Mouse (Mus musculus): ENCODE data around the gene Uba52. TPM values are rescaled to one million over a fixed set of nuclear protein-coding genes. Genes with fewer than 3 reads are reported as not detected.

Gene Uba52
- total and polyA plus RNA-seq, 2 experiments from 2014 or later = 887 to 1,011 TPM

GRCm38 (mm10) chr8:70463306-70463705 is 47.3 kb downstream of the Uba52 start:
- Histone ChIP-seq H3K27ac (ENCODE audit: low read depth) (no peak overlapping the region), H3K4me1 (ENCODE audit: control insufficient read depth, insufficient read depth) (peaks cover 26% of the 10 kb centered on the region)

DNA sequence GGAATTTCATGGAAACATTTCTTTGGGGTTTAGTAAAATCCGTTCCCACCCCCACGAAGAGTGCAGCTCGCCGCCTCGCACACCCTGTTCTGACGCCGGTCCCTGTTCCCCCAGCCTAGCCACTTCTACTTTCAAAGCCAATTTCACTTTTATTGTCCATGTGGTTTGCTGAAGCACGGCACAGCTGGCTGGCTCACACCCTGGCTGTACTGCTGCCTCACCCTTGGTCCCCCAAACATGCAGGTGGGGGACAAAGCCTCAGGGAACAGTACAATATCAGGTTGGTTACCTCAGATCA is 48.1 kb downstream of the Uba52 start:
- H3K36me3 ChIP-seq (replicated peaks; ENCODE audit: control insufficient read depth, insufficient read depth, low read length) = no peaks in the 10 kb centered on the region
- no peak for DNase-seq (ENCODE audit: low spot score)
- no peak overlapping the region for H3K4me3 ChIP-seq (ENCODE audit: low read depth, low read length)
- H3K27me3 ChIP-seq (ENCODE audit: control insufficient read depth, insufficient read depth, low read length) = no peaks in the 10 kb centered on the region
- 88% methylated on average over 8 of the region's 8 CpGs for WGBS
- H3K9ac ChIP-seq (replicated peaks; ENCODE audit: low read depth, low read length) = no peak overlapping the region
- H3K27ac ChIP-seq (ENCODE audit: low read depth) = no peak overlapping the region
- no peak overlapping the region for H3K4me2 ChIP-seq (ENCODE audit: low read depth, low read length)
- no peak for ATAC-seq (ENCODE audit: insufficient read depth, low read depth)
- no peak for TF ChIP-seq EP300 (IDR thresholded peaks at IDR 0.05; ENCODE audit: low read depth)
- no peak for TF ChIP-seq CTCF (IDR thresholded peaks at IDR 0.05; ENCODE audit: low read depth)
- peaks cover 18% of the 10 kb centered on the region for H3K4me1 ChIP-seq (ENCODE audit: control insufficient read depth, insufficient read depth)
- no peaks in the 10 kb centered on the region for H3K9me3 ChIP-seq (replicated peaks; ENCODE audit: control insufficient read depth, low read length)

More at GRCm38 (mm10) chr8:70463306-70463705, 47.3 kb downstream of the Uba52 start:
- H3K4me3 ChIP-seq (ENCODE audit: low read depth, low read length) = no peak overlapping the region
- no peaks in the 10 kb centered on the region for H3K9me3 ChIP-seq (replicated peaks; ENCODE audit: control insufficient read depth, low read length)
- TF ChIP-seq EP300 (IDR thresholded peaks at IDR 0.05; ENCODE audit: low read depth) (no peak), CTCF (IDR thresholded peaks at IDR 0.05; ENCODE audit: low read depth) (no peak)
- H3K36me3 ChIP-seq (replicated peaks; ENCODE audit: control insufficient read depth, insufficient read depth, low read length) = no peaks in the 10 kb centered on the region
- WGBS = 67% methylated on average over 4 of the region's 4 CpGs
- ATAC-seq (ENCODE audit: insufficient read depth, low read depth) (no peak), DNase-seq (ENCODE audit: low spot score) (no peak)
- H3K9ac ChIP-seq (replicated peaks; ENCODE audit: low read depth, low read length) = no peak overlapping the region
- H3K27me3 ChIP-seq (ENCODE audit: control insufficient read depth, insufficient read depth, low read length) = no peaks in the 10 kb centered on the region
- no peak overlapping the region for H3K4me2 ChIP-seq (ENCODE audit: low read depth, low read length)

GRCm38 (mm10) chr8:70461765-70462515 is 48.7 kb downstream of the Uba52 start:
- Histone ChIP-seq H3K9ac (replicated peaks; ENCODE audit: low read depth, low read length) (no peak overlapping the region), H3K27ac (ENCODE audit: low read depth) (no peak overlapping the region), H3K27me3 (ENCODE audit: control insufficient read depth, insufficient read depth, low read length) (no peaks in the 10 kb centered on the region), H3K4me2 (ENCODE audit: low read depth, low read length) (no peak overlapping the region), H3K4me1 (ENCODE audit: control insufficient read depth, insufficient read depth) (peaks cover 12% of the 10 kb centered on the region; the same call in 1 of the 2 replicates), H3K9me3 (replicated peaks; ENCODE audit: control insufficient read depth, low read length) (no peaks in the 10 kb centered on the region), H3K36me3 (replicated peaks; ENCODE audit: control insufficient read depth, insufficient read depth, low read length) (no peaks in the 10 kb centered on the region), H3K4me3 (ENCODE audit: low read depth, low read length) (no peak overlapping the region)
- DNase-seq (ENCODE audit: low spot score) (no peak), ATAC-seq (ENCODE audit: insufficient read depth, low read depth) (0 out of 2 replicates have a peak, but pooled peaks have one; percentile 12)
- 82% methylated on average over 16 of the region's 16 CpGs for WGBS
- TF ChIP-seq EP300 (IDR thresholded peaks at IDR 0.05; ENCODE audit: low read depth) (no peak), CTCF (IDR thresholded peaks at IDR 0.05; ENCODE audit: low read depth) (no peak)

GRCm38 (mm10) chr8:70460606-70461005 is 50.0 kb downstream of the Uba52 start:
- no peak overlapping the region for H3K4me3 ChIP-seq (ENCODE audit: low read depth, low read length)
- TF ChIP-seq EP300 (IDR thresholded peaks at IDR 0.05; ENCODE audit: low read depth) (no peak), CTCF (IDR thresholded peaks at IDR 0.05; ENCODE audit: low read depth) (no peak)
- no peaks in the 10 kb centered on the region for H3K27me3 ChIP-seq (ENCODE audit: control insufficient read depth, insufficient read depth, low read length)
- no peak overlapping the region for H3K4me2 ChIP-seq (ENCODE audit: low read depth, low read length)
- no peak overlapping the region for H3K27ac ChIP-seq (ENCODE audit: low read depth)
- WGBS = 40% methylated on average over 9 of the region's 9 CpGs
- H3K36me3 ChIP-seq (replicated peaks; ENCODE audit: control insufficient read depth, insufficient read depth, low read length) = no peaks in the 10 kb centered on the region
- ATAC-seq (ENCODE audit: insufficient read depth, low read depth) (peak; percentile 50), DNase-seq (ENCODE audit: low spot score) (peak; percentile 24)
- H3K9ac ChIP-seq (replicated peaks; ENCODE audit: low read depth, low read length) = no peak overlapping the region
- peaks cover 5% of the 10 kb centered on the region; the same call in 1 of the 2 replicates for H3K4me1 ChIP-seq (ENCODE audit: control insufficient read depth, insufficient read depth)
- no peaks in the 10 kb centered on the region for H3K9me3 ChIP-seq (replicated peaks; ENCODE audit: control insufficient read depth, low read length)

DNA sequence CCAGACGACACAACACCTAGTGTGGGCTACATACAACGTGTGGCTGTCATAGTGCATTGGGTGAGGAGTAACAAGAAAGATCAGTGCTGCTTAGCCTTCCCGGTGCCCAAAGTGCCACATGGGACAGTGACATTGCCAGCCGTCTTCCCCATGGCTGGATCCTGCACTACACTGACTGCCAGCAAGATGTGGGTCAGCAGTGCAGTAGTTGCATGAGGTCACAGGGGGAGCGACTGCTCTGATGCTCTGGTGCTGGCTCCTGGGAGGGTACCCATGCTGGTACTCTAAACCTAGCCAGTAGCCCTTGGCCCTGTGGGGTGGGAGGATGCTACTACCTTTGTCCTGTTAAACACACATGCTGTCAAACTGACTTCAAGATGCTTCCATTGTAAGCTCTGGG is 50.4 kb downstream of the Uba52 start:
- H3K9ac ChIP-seq (replicated peaks; ENCODE audit: low read depth, low read length) = no peak overlapping the region
- WGBS = 76% methylated on average over 5 of the region's 5 CpGs
- H3K27me3 ChIP-seq (ENCODE audit: control insufficient read depth, insufficient read depth, low read length) = no peaks in the 10 kb centered on the region
- TF ChIP-seq CTCF (IDR thresholded peaks at IDR 0.05; ENCODE audit: low read depth) = no peak
- TF ChIP-seq EP300 (IDR thresholded peaks at IDR 0.05; ENCODE audit: low read depth) = no peak
- H3K4me3 ChIP-seq (ENCODE audit: low read depth, low read length) = no peak overlapping the region
- ATAC-seq (ENCODE audit: insufficient read depth, low read depth) (no peak), DNase-seq (ENCODE audit: low spot score) (no peak)
- H3K27ac ChIP-seq (ENCODE audit: low read depth) = no peak overlapping the region
- peaks cover 5% of the 10 kb centered on the region; the same call in 1 of the 2 replicates for H3K4me1 ChIP-seq (ENCODE audit: control insufficient read depth, insufficient read depth)
- H3K9me3 ChIP-seq (replicated peaks; ENCODE audit: control insufficient read depth, low read length) = no peaks in the 10 kb centered on the region
- no peaks in the 10 kb centered on the region for H3K36me3 ChIP-seq (replicated peaks; ENCODE audit: control insufficient read depth, insufficient read depth, low read length)
- H3K4me2 ChIP-seq (ENCODE audit: low read depth, low read length) = no peak overlapping the region

DNA sequence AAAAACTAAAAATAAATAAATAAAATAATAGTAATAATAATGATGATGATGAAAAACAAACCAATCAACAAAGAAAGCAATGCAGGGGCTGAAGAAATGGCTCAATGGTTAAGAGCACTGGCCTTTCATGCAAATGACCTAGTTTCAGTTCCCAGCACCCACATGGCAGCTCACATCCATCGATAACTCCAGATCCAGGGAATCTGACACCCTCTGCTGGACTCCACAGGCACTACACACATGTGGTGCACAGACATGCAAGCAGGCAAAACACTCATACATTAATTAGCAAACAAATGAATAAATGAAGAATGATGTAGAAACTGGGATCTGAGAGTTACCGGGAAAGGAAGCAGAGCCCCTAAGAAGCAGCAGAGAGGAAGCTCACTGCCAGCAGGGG is 51.0 kb downstream of the Uba52 start:
- Histone ChIP-seq H3K36me3 (replicated peaks; ENCODE audit: control insufficient read depth, insufficient read depth, low read length) (no peaks in the 10 kb centered on the region), H3K4me3 (ENCODE audit: low read depth, low read length) (no peak overlapping the region), H3K9ac (replicated peaks; ENCODE audit: low read depth, low read length) (no peak overlapping the region), H3K9me3 (replicated peaks; ENCODE audit: control insufficient read depth, low read length) (no peaks in the 10 kb centered on the region), H3K4me1 (ENCODE audit: control insufficient read depth, insufficient read depth) (peaks cover 5% of the 10 kb centered on the region; the same call in 1 of the 2 replicates), H3K27me3 (ENCODE audit: control insufficient read depth, insufficient read depth, low read length) (no peaks in the 10 kb centered on the region), H3K27ac (ENCODE audit: low read depth) (no peak overlapping the region), H3K4me2 (ENCODE audit: low read depth, low read length) (no peak overlapping the region)
- 94% methylated on average over 2 of the region's 2 CpGs for WGBS
- no peak for TF ChIP-seq CTCF (IDR thresholded peaks at IDR 0.05; ENCODE audit: low read depth)
- TF ChIP-seq EP300 (IDR thresholded peaks at IDR 0.05; ENCODE audit: low read depth) = no peak
- ATAC-seq (ENCODE audit: insufficient read depth, low read depth) (no peak), DNase-seq (ENCODE audit: low spot score) (no peak)

All from heart, postnatal 0 days (tissue).